Mouse (Mus musculus) midbrain, embryonic 16.5 days (tissue): ENCODE results near the gene Gm29094. TPM values are rescaled to one million over a fixed set of nuclear protein-coding genes. Genes with fewer than 3 reads are reported as not detected.

Experiments used
- polyA plus RNA-seq: library from polyadenylated mRNA; unstranded; fragments of >200 nt; fragmentation: Nextera tagmentation; extraction: Ambion mirVana; gene quantifications from 2 replicates; pipeline ENCODE4 v1.2.1, GENCODE M21; 2015

Gene Gm29094
- polyA plus RNA-seq, 1 experiment from 2014 or later, result not detected

Other genes starting within 250 kb of the Gm29094 start
- gene Bcl2a1a, start 242.5 kb upstream of the Gm29094 start, polyA plus RNA-seq, result not detected in 2 replicates
- gene Trim43b, start 106.5 kb upstream of the Gm29094 start, polyA plus RNA-seq, result not detected in 2 replicates
- 1.4 and 2.2 TPM in 2 replicates for gene Bcl2a1b, start 170 bp upstream of the Gm29094 start, polyA plus RNA-seq
- gene Mthfs, start 11.3 kb downstream of the Gm29094 start, polyA plus RNA-seq, result 11.3 and 12.9 TPM in 2 replicates